Mouse (Mus musculus): Measurements from ENCODE around the gene Dhrs2.

GRCm38 (mm10) chr14:55271158-55271557 lies 49.4 kb downstream of the Dhrs2 start:
- no peak for TF ChIP-seq POLR2AphosphoS5 (IDR thresholded peaks at IDR 0.05; ENCODE audit: insufficient replicate concordance, low read depth, low read length)
- TF ChIP-seq CTCF (IDR thresholded peaks at IDR 0.05; ENCODE audit: low read depth, low read length): no peak
- TF ChIP-seq GATA1 (IDR thresholded peaks at IDR 0.05; ENCODE audit: borderline replicate concordance, low read length): no peak

Data from G1E (cell line).